Mouse (Mus musculus): ENCODE data around the gene Adad1. TPM values are rescaled to one million over a fixed set of nuclear protein-coding genes. Genes with fewer than 3 reads are reported as not detected.

Adad1 gene
- polyA plus RNA-seq, 1 experiment = not detected

- no peaks in the 10 kb centered on the region for H3K79me3 ChIP-seq (ENCODE audit: low read depth)
- no peaks in the 10 kb centered on the region for H3K36me3 ChIP-seq (ENCODE audit: control insufficient read depth, insufficient read depth)
- no peak overlapping the region for H3ac ChIP-seq (ENCODE audit: control insufficient read depth, insufficient read length, low read depth)
- H3K79me2 ChIP-seq (ENCODE audit: control insufficient read depth, insufficient read depth) = no peaks in the 10 kb centered on the region
- no peak overlapping the region for H3K4me3 ChIP-seq (ENCODE audit: insufficient read depth, poor library complexity, severe bottlenecking)
- no peaks in the 10 kb centered on the region for H3K27me3 ChIP-seq (ENCODE audit: control insufficient read depth, insufficient read depth, insufficient read length)
- TF ChIP-seq FOSL1 (IDR thresholded peaks at IDR 0.05; ENCODE audit: insufficient read depth, low read length, poor library complexity, severe bottlenecking) = no peak
- TF ChIP-seq MYOD1 (IDR thresholded peaks at IDR 0.05; ENCODE audit: control insufficient read depth, insufficient read length, low read depth) = no peak
- no peak for TF ChIP-seq CEBPB (IDR thresholded peaks at IDR 0.05; ENCODE audit: low read depth)
- TF ChIP-seq CTCF (IDR thresholded peaks at IDR 0.05; ENCODE audit: control insufficient read depth, insufficient read depth, insufficient read length) = no peak
- no peak for TF ChIP-seq USF1 (IDR thresholded peaks at IDR 0.05; ENCODE audit: low read depth)
- no peak for TF ChIP-seq MYOG (IDR thresholded peaks at IDR 0.05; ENCODE audit: control insufficient read depth, extremely low read depth, insufficient read length)
- TF ChIP-seq MAX (IDR thresholded peaks at IDR 0.05) = no peak
These were observed 83.5 kb downstream of the Adad1 start for GRCm38 (mm10) chr3:37146810-37147209.

GRCm38 (mm10) chr3:37152274-37152673 lies 88.9 kb downstream of the Adad1 start:
- no peaks in the 10 kb centered on the region for H3K36me3 ChIP-seq (ENCODE audit: control insufficient read depth, insufficient read depth)
- no peak for TF ChIP-seq CEBPB (IDR thresholded peaks at IDR 0.05; ENCODE audit: low read depth)
- no peak for TF ChIP-seq FOSL1 (IDR thresholded peaks at IDR 0.05; ENCODE audit: insufficient read depth, low read length, poor library complexity, severe bottlenecking)
- TF ChIP-seq USF1 (IDR thresholded peaks at IDR 0.05; ENCODE audit: low read depth) = no peak
- no peak for TF ChIP-seq MYOD1 (IDR thresholded peaks at IDR 0.05; ENCODE audit: control insufficient read depth, insufficient read length, low read depth)
- no peak for TF ChIP-seq MYOG (IDR thresholded peaks at IDR 0.05; ENCODE audit: control insufficient read depth, extremely low read depth, insufficient read length)
- TF ChIP-seq MAX (IDR thresholded peaks at IDR 0.05) = no peak
- TF ChIP-seq CTCF (IDR thresholded peaks at IDR 0.05; ENCODE audit: control insufficient read depth, insufficient read depth, insufficient read length) = no peak
- no peaks in the 10 kb centered on the region for H3K27me3 ChIP-seq (ENCODE audit: control insufficient read depth, insufficient read depth, insufficient read length)

DNA sequence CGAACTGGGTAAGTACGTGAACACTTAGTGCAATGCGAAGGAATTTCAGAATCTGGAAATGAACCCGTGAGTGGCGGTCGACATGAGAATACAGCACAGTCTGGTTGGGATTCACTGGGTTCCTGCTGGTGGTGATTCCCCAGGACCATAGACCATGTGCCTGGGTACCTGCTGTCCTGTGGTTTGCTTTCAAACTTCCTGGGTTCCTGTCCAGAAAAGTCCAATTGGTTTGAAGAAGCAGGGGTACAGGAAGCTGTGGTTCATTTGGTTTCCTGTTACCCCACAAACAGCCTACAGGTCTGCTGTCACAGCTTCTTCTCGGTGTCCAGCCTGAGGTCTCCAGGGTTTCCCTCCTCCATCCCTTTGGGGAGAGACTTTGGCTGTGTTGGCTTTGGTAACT lies 89.7 kb downstream of the Adad1 start:
- Histone ChIP-seq H3K36me3 (ENCODE audit: control insufficient read depth, insufficient read depth) (no peaks in the 10 kb centered on the region), H3K79me3 (ENCODE audit: low read depth) (no peaks in the 10 kb centered on the region), H3K79me2 (ENCODE audit: control insufficient read depth, insufficient read depth) (no peaks in the 10 kb centered on the region), H3ac (ENCODE audit: control insufficient read depth, insufficient read length, low read depth) (no peak overlapping the region), H3K27me3 (ENCODE audit: control insufficient read depth, insufficient read depth, insufficient read length) (no peaks in the 10 kb centered on the region), H3K4me3 (ENCODE audit: insufficient read depth, poor library complexity, severe bottlenecking) (no peak overlapping the region)
- TF ChIP-seq FOSL1 (IDR thresholded peaks at IDR 0.05; ENCODE audit: insufficient read depth, low read length, poor library complexity, severe bottlenecking) (no peak), USF1 (IDR thresholded peaks at IDR 0.05; ENCODE audit: low read depth) (no peak), CTCF (IDR thresholded peaks at IDR 0.05; ENCODE audit: control insufficient read depth, insufficient read depth, insufficient read length) (no peak), CEBPB (IDR thresholded peaks at IDR 0.05; ENCODE audit: low read depth) (no peak), MYOD1 (IDR thresholded peaks at IDR 0.05; ENCODE audit: control insufficient read depth, insufficient read length, low read depth) (no peak)

More at GRCm38 (mm10) chr3:37152274-37152673, 88.9 kb downstream of the Adad1 start:
- Histone ChIP-seq H3K79me2 (ENCODE audit: control insufficient read depth, insufficient read depth) (no peaks in the 10 kb centered on the region), H3ac (ENCODE audit: control insufficient read depth, insufficient read length, low read depth) (no peak overlapping the region), H3K79me3 (ENCODE audit: low read depth) (no peaks in the 10 kb centered on the region), H3K4me3 (ENCODE audit: insufficient read depth, poor library complexity, severe bottlenecking) (no peak overlapping the region)

- Histone ChIP-seq H3K79me2 (ENCODE audit: control insufficient read depth, insufficient read depth) (no peaks in the 10 kb centered on the region), H3K79me3 (ENCODE audit: low read depth) (no peaks in the 10 kb centered on the region), H3ac (ENCODE audit: control insufficient read depth, insufficient read length, low read depth) (no peak overlapping the region), H3K36me3 (ENCODE audit: control insufficient read depth, insufficient read depth) (no peaks in the 10 kb centered on the region), H3K27me3 (ENCODE audit: control insufficient read depth, insufficient read depth, insufficient read length) (no peaks in the 10 kb centered on the region), H3K4me3 (ENCODE audit: insufficient read depth, poor library complexity, severe bottlenecking) (no peak overlapping the region)
- TF ChIP-seq USF1 (IDR thresholded peaks at IDR 0.05; ENCODE audit: low read depth) = no peak
- TF ChIP-seq MYOD1 (IDR thresholded peaks at IDR 0.05; ENCODE audit: control insufficient read depth, insufficient read length, low read depth) = no peak
- no peak for TF ChIP-seq CTCF (IDR thresholded peaks at IDR 0.05; ENCODE audit: control insufficient read depth, insufficient read depth, insufficient read length)
- TF ChIP-seq FOSL1 (IDR thresholded peaks at IDR 0.05; ENCODE audit: insufficient read depth, low read length, poor library complexity, severe bottlenecking) = no peak
- TF ChIP-seq MAX (IDR thresholded peaks at IDR 0.05) = no peak
- TF ChIP-seq MYOG (IDR thresholded peaks at IDR 0.05; ENCODE audit: control insufficient read depth, extremely low read depth, insufficient read length) = no peak
- no peak for TF ChIP-seq CEBPB (IDR thresholded peaks at IDR 0.05; ENCODE audit: low read depth)
These were observed 91.1 kb downstream of the Adad1 start for GRCm38 (mm10) chr3:37154396-37154795.

DNA sequence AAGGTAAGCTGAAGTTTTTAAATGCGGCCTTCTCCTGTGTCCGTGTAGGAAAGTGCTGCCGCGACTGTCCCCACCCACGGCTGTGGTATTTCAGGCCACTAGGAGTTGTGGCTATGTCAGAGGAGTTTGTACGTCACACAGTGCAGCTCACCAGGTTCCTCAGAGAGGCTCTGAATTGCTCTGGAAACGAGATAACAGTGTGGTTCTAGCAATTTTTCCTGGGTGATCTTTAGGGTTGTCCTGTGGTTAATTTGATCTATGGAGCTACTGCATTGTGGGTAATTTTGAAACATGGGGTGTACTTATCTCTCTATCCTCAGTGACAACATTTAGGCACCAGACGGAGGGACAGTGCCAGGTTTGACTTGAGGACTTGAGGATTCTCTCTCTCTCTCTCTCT lies 93.8 kb downstream of the Adad1 start:
- Histone ChIP-seq H3K4me3 (ENCODE audit: insufficient read depth, poor library complexity, severe bottlenecking) (no peak overlapping the region), H3K79me2 (ENCODE audit: control insufficient read depth, insufficient read depth) (no peaks in the 10 kb centered on the region), H3K27me3 (ENCODE audit: control insufficient read depth, insufficient read depth, insufficient read length) (no peaks in the 10 kb centered on the region), H3ac (ENCODE audit: control insufficient read depth, insufficient read length, low read depth) (no peak overlapping the region), H3K79me3 (ENCODE audit: low read depth) (no peaks in the 10 kb centered on the region), H3K36me3 (ENCODE audit: control insufficient read depth, insufficient read depth) (no peaks in the 10 kb centered on the region)
- TF ChIP-seq MYOD1 (IDR thresholded peaks at IDR 0.05; ENCODE audit: control insufficient read depth, insufficient read length, low read depth) (no peak), MYOG (IDR thresholded peaks at IDR 0.05; ENCODE audit: control insufficient read depth, extremely low read depth, insufficient read length) (no peak), USF1 (IDR thresholded peaks at IDR 0.05; ENCODE audit: low read depth) (no peak), CEBPB (IDR thresholded peaks at IDR 0.05; ENCODE audit: low read depth) (no peak), MAX (IDR thresholded peaks at IDR 0.05) (no peak), CTCF (IDR thresholded peaks at IDR 0.05; ENCODE audit: control insufficient read depth, insufficient read depth, insufficient read length) (no peak), FOSL1 (IDR thresholded peaks at IDR 0.05; ENCODE audit: insufficient read depth, low read length, poor library complexity, severe bottlenecking) (no peak)

DNA sequence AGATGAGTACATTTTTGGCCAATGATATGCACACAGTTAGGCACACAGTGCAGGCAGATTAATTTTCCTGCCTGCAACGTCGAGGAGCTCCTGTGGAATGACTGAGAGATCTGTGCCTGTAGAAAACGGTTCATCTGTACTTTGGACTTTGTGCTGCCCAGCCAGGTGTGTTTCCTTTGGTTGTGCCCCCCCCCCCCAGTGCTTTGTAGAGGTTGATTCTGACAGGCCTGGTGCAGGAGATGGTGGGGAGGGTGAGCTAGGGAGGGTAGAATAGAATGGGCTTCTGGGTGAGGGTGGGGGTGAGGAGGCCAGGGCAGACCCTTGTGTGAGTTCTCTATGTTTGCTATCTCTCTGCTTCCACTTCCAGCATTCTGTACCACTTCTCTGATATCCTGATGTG lies 94.9 kb downstream of the Adad1 start:
- no peak overlapping the region for H3K4me3 ChIP-seq (ENCODE audit: insufficient read depth, poor library complexity, severe bottlenecking)
- H3K79me2 ChIP-seq (ENCODE audit: control insufficient read depth, insufficient read depth) = no peaks in the 10 kb centered on the region
- H3K36me3 ChIP-seq (ENCODE audit: control insufficient read depth, insufficient read depth) = no peaks in the 10 kb centered on the region
- H3ac ChIP-seq (ENCODE audit: control insufficient read depth, insufficient read length, low read depth) = no peak overlapping the region
- H3K79me3 ChIP-seq (ENCODE audit: low read depth) = no peaks in the 10 kb centered on the region
- TF ChIP-seq CEBPB (IDR thresholded peaks at IDR 0.05; ENCODE audit: low read depth) = no peak
- TF ChIP-seq MYOD1 (IDR thresholded peaks at IDR 0.05; ENCODE audit: control insufficient read depth, insufficient read length, low read depth) = no peak
- no peak for TF ChIP-seq USF1 (IDR thresholded peaks at IDR 0.05; ENCODE audit: low read depth)
- TF ChIP-seq CTCF (IDR thresholded peaks at IDR 0.05; ENCODE audit: control insufficient read depth, insufficient read depth, insufficient read length) = no peak
- no peak for TF ChIP-seq MYOG (IDR thresholded peaks at IDR 0.05; ENCODE audit: control insufficient read depth, extremely low read depth, insufficient read length)
- H3K27me3 ChIP-seq (ENCODE audit: control insufficient read depth, insufficient read depth, insufficient read length) = no peaks in the 10 kb centered on the region
